Mouse (Mus musculus) stomach, embryonic 15.5 days (tissue): ENCODE measurements around the gene Dclk1. TPM values are rescaled to one million over a fixed set of nuclear protein-coding genes. Genes with fewer than 3 reads are reported as not detected.
"Not testable (repeated sequence)": the region's sequence is repeated elsewhere in the genome, so short reads cannot be mapped to it uniquely, and the experiment has no call there.

Source experiments
- ATAC-seq: fragments of 200-750 bp; cut with Nextera tagmentation; 2 replicates; pipeline ENCODE4 v1.8.0; 2017; ENCODE audit warnings: low read depth, moderate number of reproducible peaks, moderate TSS enrichment; ENCODE audit not compliant: insufficient read depth, low FRiP score
- H3K27ac ChIP-seq: fragments of 300-500 bp; sonication (generic); 2 replicates; pipeline ENCODE4 v1.5.1; 2015; ENCODE audit warnings: mild to moderate bottlenecking, inconsistent platforms
- H3K27me3 ChIP-seq: fragments of 300-500 bp; sonication (generic); replicated peaks from 2 replicates; pipeline ENCODE4 v1.6.1; 2015; ENCODE audit warnings: inconsistent platforms
- H3K36me3 ChIP-seq: fragments of 300-500 bp; sonication (generic); 2 replicates; pipeline ENCODE4 v1.6.1; 2015; ENCODE audit warnings: inconsistent platforms
- H3K4me1 ChIP-seq: fragments of 300-500 bp; sonication (generic); 2 replicates; pipeline ENCODE4 v1.6.1; 2015; ENCODE audit warnings: inconsistent platforms
- H3K4me2 ChIP-seq: fragments of 300-500 bp; sonication (generic); 2 replicates; pipeline ENCODE4 v1.6.1; 2015; ENCODE audit warnings: mild to moderate bottlenecking, inconsistent platforms
- H3K4me3 ChIP-seq: fragments of 300-500 bp; sonication (generic); replicated peaks from 2 replicates; pipeline ENCODE4 v1.5.1; 2015; ENCODE audit warnings: inconsistent platforms
- H3K9ac ChIP-seq: fragments of 300-500 bp; sonication (generic); 2 replicates; pipeline ENCODE4 v1.6.1; 2015; ENCODE audit warnings: inconsistent platforms
- H3K9me3 ChIP-seq: fragments of 300-500 bp; sonication (generic); 2 replicates; pipeline ENCODE4 v1.6.1; 2016; ENCODE audit warnings: inconsistent platforms
- WGBS: fragments of 180-500 bp; shearing (Covaris S2); methylation state at CpG from one replicate; pipeline ENCODE4 v1.1.7; 2015; 5-methylcytosine and 5-hydroxymethylcytosine counted together
- polyA plus RNA-seq: library from polyadenylated mRNA; unstranded; fragments of >200 nt; fragmentation: Nextera tagmentation; extraction: Ambion mirVana; gene quantifications from 2 replicates; pipeline ENCODE4 v1.2.1, GENCODE M21; 2015

The Dclk1 gene
- 12.6 and 13.4 TPM in 2 replicates for polyA plus RNA-seq

GRCm38 (mm10) chr3:55241730-55242421 is at the start of gene Dclk1:
Dclk1 (plus strand) TSS chr3:55242364.
- 43% methylated on average over 10 of the region's 10 CpGs for WGBS
- no peak; the same call in 1 of the 2 replicates for ATAC-seq
- Histone ChIP-seq H3K4me2 (peak within 1 kb of the TSS; percentile 89), H3K4me1 (peaks cover 10% of the 10 kb centered on the region; the same call in 1 of the 2 replicates), H3K27me3 (peaks cover 13% of the 10 kb centered on the region; the same call in 1 of the 2 replicates), H3K36me3 (no peaks in the 10 kb centered on the region), H3K9ac (0 out of 2 replicates have a peak within 1 kb of the TSS, but pooled peaks have one; percentile 16), H3K9me3 (no peaks in the 10 kb centered on the region), H3K27ac (0 out of 2 replicates have a peak within 1 kb of the TSS, but pooled peaks have one; percentile 16), H3K4me3 (peak within 1 kb of the TSS; percentile 49)

GRCm38 (mm10) chr3:55193351-55193750 is 48.8 kb upstream of the Dclk1 start:
- Histone ChIP-seq H3K4me1 (no peaks in the 10 kb centered on the region), H3K4me2 (no peak overlapping the region), H3K27me3 (no peaks in the 10 kb centered on the region), H3K9me3 (no peaks in the 10 kb centered on the region), H3K9ac (no peak overlapping the region), H3K4me3 (no peak overlapping the region), H3K36me3 (no peaks in the 10 kb centered on the region), H3K27ac (no peak overlapping the region)
- no peak for ATAC-seq
- WGBS = 58% methylated on average over 2 of the region's 2 CpGs

GRCm38 (mm10) chr3:55194792-55195191 is 47.4 kb upstream of the Dclk1 start:
- Histone ChIP-seq H3K4me2 (no peak overlapping the region), H3K9me3 (no peaks in the 10 kb centered on the region), H3K4me3 (no peak overlapping the region), H3K36me3 (no peaks in the 10 kb centered on the region), H3K9ac (no peak overlapping the region), H3K4me1 (no peaks in the 10 kb centered on the region), H3K27ac (no peak overlapping the region), H3K27me3 (no peaks in the 10 kb centered on the region)
- 72% methylated on average over 8 of the region's 8 CpGs for WGBS
- ATAC-seq = no peak

GRCm38 (mm10) chr3:55195581-55196327 is 46.4 kb upstream of the Dclk1 start:
- no peak overlapping the region for H3K4me3 ChIP-seq
- H3K4me1 ChIP-seq = no peaks in the 10 kb centered on the region
- no peaks in the 10 kb centered on the region for H3K9me3 ChIP-seq
- no peaks in the 10 kb centered on the region for H3K36me3 ChIP-seq
- H3K4me2 ChIP-seq = no peak overlapping the region
- ATAC-seq = no peak
- H3K9ac ChIP-seq = no peak overlapping the region
- no peaks in the 10 kb centered on the region for H3K27me3 ChIP-seq
- H3K27ac ChIP-seq = no peak overlapping the region
- 67% methylated on average over 5 of the region's 5 CpGs for WGBS

GRCm38 (mm10) chr3:55196328-55196710 is 45.8 kb upstream of the Dclk1 start:
- Histone ChIP-seq H3K9ac (no peak overlapping the region), H3K4me1 (no peaks in the 10 kb centered on the region), H3K4me2 (no peak overlapping the region), H3K36me3 (no peaks in the 10 kb centered on the region), H3K9me3 (no peaks in the 10 kb centered on the region), H3K27me3 (no peaks in the 10 kb centered on the region), H3K27ac (no peak overlapping the region), H3K4me3 (no peak overlapping the region)
- ATAC-seq = no peak
- 74% methylated on average over 2 of the region's 2 CpGs for WGBS

GRCm38 (mm10) chr3:55203621-55204020 is 38.5 kb upstream of the Dclk1 start:
- H3K36me3 ChIP-seq, H3K27me3 ChIP-seq, H3K4me3 ChIP-seq, ATAC-seq, H3K9ac ChIP-seq, H3K4me1 ChIP-seq, H3K9me3 ChIP-seq, H3K4me2 ChIP-seq, H3K27ac ChIP-seq: not testable (repeated sequence)
- 95% methylated on average over 11 of the region's 11 CpGs for WGBS

- WGBS = 92% methylated on average over 2 of the region's 2 CpGs
- H3K9ac ChIP-seq = no peak overlapping the region
- no peaks in the 10 kb centered on the region for H3K9me3 ChIP-seq
- H3K36me3 ChIP-seq = no peaks in the 10 kb centered on the region
- no peak for ATAC-seq
- H3K4me3 ChIP-seq = no peak overlapping the region
- no peaks in the 10 kb centered on the region for H3K27me3 ChIP-seq
- no peaks in the 10 kb centered on the region for H3K4me1 ChIP-seq
- no peak overlapping the region for H3K4me2 ChIP-seq
- H3K27ac ChIP-seq = no peak overlapping the region
These were observed 35.8 kb upstream of the Dclk1 start for GRCm38 (mm10) chr3:55206413-55206812.

GRCm38 (mm10) chr3:55207665-55208064 is 34.5 kb upstream of the Dclk1 start:
- WGBS = 82% methylated on average over 6 of the region's 6 CpGs
- H3K9me3 ChIP-seq = no peaks in the 10 kb centered on the region
- no peak overlapping the region for H3K4me2 ChIP-seq
- H3K27ac ChIP-seq = no peak overlapping the region
- H3K27me3 ChIP-seq = no peaks in the 10 kb centered on the region
- H3K36me3 ChIP-seq = no peaks in the 10 kb centered on the region
- no peak overlapping the region for H3K4me3 ChIP-seq
- H3K9ac ChIP-seq = no peak overlapping the region
- no peaks in the 10 kb centered on the region for H3K4me1 ChIP-seq
- no peak for ATAC-seq

GRCm38 (mm10) chr3:55212254-55212653 is 29.9 kb upstream of the Dclk1 start:
- Histone ChIP-seq H3K4me3 (no peak overlapping the region), H3K9ac (no peak overlapping the region), H3K27me3 (no peaks in the 10 kb centered on the region), H3K27ac (no peak overlapping the region), H3K4me1 (no peaks in the 10 kb centered on the region), H3K9me3 (no peaks in the 10 kb centered on the region), H3K4me2 (no peak overlapping the region), H3K36me3 (no peaks in the 10 kb centered on the region)
- no peak for ATAC-seq
- 23% methylated on average over 2 of the region's 2 CpGs for WGBS

GRCm38 (mm10) chr3:55213785-55214184 is 28.4 kb upstream of the Dclk1 start:
- Histone ChIP-seq H3K9me3 (no peaks in the 10 kb centered on the region), H3K4me1 (no peaks in the 10 kb centered on the region), H3K36me3 (no peaks in the 10 kb centered on the region), H3K27me3 (no peaks in the 10 kb centered on the region), H3K4me2 (no peak overlapping the region), H3K4me3 (no peak overlapping the region), H3K9ac (no peak overlapping the region), H3K27ac (no peak overlapping the region)
- ATAC-seq = no peak
- 45% methylated on average over 4 of the region's 4 CpGs for WGBS

GRCm38 (mm10) chr3:55214413-55214812 is 27.8 kb upstream of the Dclk1 start:
- Histone ChIP-seq H3K4me2 (no peak overlapping the region), H3K4me1 (no peaks in the 10 kb centered on the region), H3K27me3 (no peaks in the 10 kb centered on the region), H3K36me3 (no peaks in the 10 kb centered on the region), H3K9me3 (no peaks in the 10 kb centered on the region), H3K9ac (no peak overlapping the region), H3K4me3 (no peak overlapping the region), H3K27ac (no peak overlapping the region)
- no peak for ATAC-seq
- WGBS = 73% methylated on average over 6 of the region's 6 CpGs

- 87% methylated on average over 2 of the region's 2 CpGs for WGBS
- no peak for ATAC-seq
- Histone ChIP-seq H3K27me3 (no peaks in the 10 kb centered on the region), H3K9me3 (no peaks in the 10 kb centered on the region), H3K9ac (no peak overlapping the region), H3K36me3 (no peaks in the 10 kb centered on the region), H3K27ac (no peak overlapping the region), H3K4me3 (no peak overlapping the region), H3K4me1 (no peaks in the 10 kb centered on the region), H3K4me2 (no peak overlapping the region)
These were observed 19.7 kb upstream of the Dclk1 start for GRCm38 (mm10) chr3:55222502-55222901.
